Mouse (Mus musculus) ES-Bruce4 (cell line): ENCODE data around the gene Wnt3a. TPM values are rescaled to one million over a fixed set of nuclear protein-coding genes. Genes with fewer than 3 reads are reported as not detected.
A peak's percentile ranks its signal among the peaks of the same experiment; 100 is the strongest.

ENCODE experiments used
- H3K27ac ChIP-seq: 2 replicates; pipeline ENCODE4 v1.5.1; 2012; ENCODE audit warnings: low read length, inconsistent platforms; ENCODE audit not compliant: insufficient read depth
- H3K27me3 ChIP-seq: 2 replicates; pipeline ENCODE4 v1.6.1; 2012; ENCODE audit warnings: mild to moderate bottlenecking, low read length, inconsistent platforms; ENCODE audit not compliant: control insufficient read depth, poor library complexity, insufficient read depth, severe bottlenecking
- H3K36me3 ChIP-seq: 2 replicates; pipeline ENCODE4 v1.6.1; 2012; ENCODE audit warnings: inconsistent platforms, mild to moderate bottlenecking, low read length, moderate library complexity; ENCODE audit not compliant: control insufficient read depth, poor library complexity, insufficient read depth, severe bottlenecking
- H3K4me1 ChIP-seq: one replicate; pipeline ENCODE4 v1.8.1; 2011; ENCODE audit warnings: low read length; ENCODE audit not compliant: control insufficient read depth, insufficient read depth
- H3K4me3 ChIP-seq: 2 replicates; pipeline ENCODE4 v1.5.1; 2011; ENCODE audit warnings: low read depth, mild to moderate bottlenecking, low read length
- H3K9ac ChIP-seq: 2 replicates; pipeline ENCODE4 v1.6.1; 2012; ENCODE audit warnings: low read depth, mild to moderate bottlenecking, inconsistent platforms; ENCODE audit not compliant: poor library complexity, severe bottlenecking
- H3K9me3 ChIP-seq: replicated peaks from 2 replicates; pipeline ENCODE4 v1.6.1; 2012; ENCODE audit warnings: mild to moderate bottlenecking, low read length, inconsistent platforms; ENCODE audit not compliant: control insufficient read depth, poor library complexity, insufficient read depth, severe bottlenecking
- CTCF ChIP-seq: IDR thresholded peaks from one replicate; pipeline ENCODE4 v1.8.1; 2011; ENCODE audit warnings: low read depth, low read length
- EP300 ChIP-seq: IDR thresholded peaks from 2 replicates; pipeline ENCODE4 v1.6.1; 2011; ENCODE audit warnings: low read depth, low read length; ENCODE audit not compliant: insufficient read depth
- POLR2A ChIP-seq: IDR thresholded peaks from one replicate; pipeline ENCODE4 v1.8.1; 2011; ENCODE audit warnings: low read length; ENCODE audit not compliant: insufficient read depth
- polyA plus RNA-seq: library from polyadenylated mRNA; stranded (reverse); fragments of >200 nt; gene quantifications from 2 replicates; pipeline ENCODE4 v1.2.4, GENCODE M21; 2011; ENCODE audit warnings: low read depth; ENCODE audit not compliant: missing spikeins, insufficient read depth, insufficient read length

Wnt3a gene
- 0.36 and 0.64 TPM in 2 replicates for polyA plus RNA-seq

DNA sequence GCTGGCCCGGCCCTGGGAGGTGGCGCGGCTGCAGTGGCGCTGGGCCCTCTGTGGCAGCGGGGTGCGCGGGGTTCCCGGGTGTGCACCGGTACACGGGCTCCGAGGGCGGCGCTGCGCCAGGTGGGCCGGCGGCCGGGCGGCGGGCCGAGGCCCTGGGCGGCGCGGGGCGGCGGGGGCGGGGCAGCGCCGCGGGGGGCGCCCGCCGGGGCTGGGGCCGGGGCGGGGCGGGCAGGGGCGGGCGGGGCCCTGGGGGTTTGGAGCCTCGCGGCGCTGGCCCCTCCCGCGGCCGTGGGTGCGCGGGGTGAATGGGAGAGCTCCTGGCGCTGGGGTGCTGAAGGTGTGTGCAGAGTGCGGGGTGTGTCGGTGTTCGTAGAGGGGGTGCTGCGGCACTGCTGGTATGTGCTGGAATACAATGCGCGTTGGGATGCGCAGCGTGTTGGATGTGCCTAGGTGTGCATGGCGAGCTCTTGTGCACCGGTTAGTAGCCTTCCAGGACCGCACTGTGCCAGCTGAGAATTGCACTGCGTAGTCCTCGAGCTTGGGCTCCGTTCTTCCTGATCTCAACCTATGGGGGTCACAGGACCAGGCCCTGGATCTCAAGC lies at the start of gene Wnt3a:
TSS of gene Wnt3a (minus strand) at position 51 of the 602 bp plus-strand sequence.
- TF ChIP-seq CTCF: no peak
- TF ChIP-seq EP300: no peak
- no peak for TF ChIP-seq POLR2A
- H3K4me3 ChIP-seq: peak within 1 kb of the TSS; percentile 45
- no peaks in the 10 kb centered on the region for H3K4me1 ChIP-seq
- H3K27me3 ChIP-seq: peaks cover 20% of the 10 kb centered on the region
- H3K9me3 ChIP-seq: no peaks in the 10 kb centered on the region
- no peaks in the 10 kb centered on the region for H3K36me3 ChIP-seq
- H3K27ac ChIP-seq: no peak within 1 kb of the TSS
- H3K9ac ChIP-seq: peak within 1 kb of the TSS; percentile 71; the same call in 1 of the 2 replicates

- Histone ChIP-seq H3K36me3 (no peaks in the 10 kb centered on the region), H3K4me3 (no peak overlapping the region), H3K9me3 (no peaks in the 10 kb centered on the region), H3K9ac (no peak overlapping the region), H3K4me1 (no peaks in the 10 kb centered on the region), H3K27me3 (no peaks in the 10 kb centered on the region), H3K27ac (no peak overlapping the region)
- TF ChIP-seq EP300: no peak
- TF ChIP-seq POLR2A: no peak
- TF ChIP-seq CTCF: no peak
Observed at GRCm38 (mm10) chr11:59338736-59339120, 48.2 kb upstream of the Wnt3a start.

GRCm38 (mm10) chr11:59337955-59338735 lies 47.6 kb upstream of the Wnt3a start:
- Histone ChIP-seq H3K9me3 (no peaks in the 10 kb centered on the region), H3K36me3 (no peaks in the 10 kb centered on the region), H3K4me1 (no peaks in the 10 kb centered on the region), H3K27ac (no peak overlapping the region), H3K9ac (no peak overlapping the region), H3K4me3 (no peak overlapping the region), H3K27me3 (no peaks in the 10 kb centered on the region)
- TF ChIP-seq CTCF: no peak
- TF ChIP-seq EP300: no peak
- no peak for TF ChIP-seq POLR2A

- no peak for TF ChIP-seq POLR2A
- TF ChIP-seq CTCF: no peak
- TF ChIP-seq EP300: no peak
- Histone ChIP-seq H3K9me3 (no peaks in the 10 kb centered on the region), H3K4me3 (no peak overlapping the region), H3K27ac (no peak overlapping the region), H3K36me3 (no peaks in the 10 kb centered on the region), H3K27me3 (no peaks in the 10 kb centered on the region), H3K4me1 (no peaks in the 10 kb centered on the region), H3K9ac (no peak overlapping the region)
Observed at GRCm38 (mm10) chr11:59336381-59336780, 45.8 kb upstream of the Wnt3a start.

DNA sequence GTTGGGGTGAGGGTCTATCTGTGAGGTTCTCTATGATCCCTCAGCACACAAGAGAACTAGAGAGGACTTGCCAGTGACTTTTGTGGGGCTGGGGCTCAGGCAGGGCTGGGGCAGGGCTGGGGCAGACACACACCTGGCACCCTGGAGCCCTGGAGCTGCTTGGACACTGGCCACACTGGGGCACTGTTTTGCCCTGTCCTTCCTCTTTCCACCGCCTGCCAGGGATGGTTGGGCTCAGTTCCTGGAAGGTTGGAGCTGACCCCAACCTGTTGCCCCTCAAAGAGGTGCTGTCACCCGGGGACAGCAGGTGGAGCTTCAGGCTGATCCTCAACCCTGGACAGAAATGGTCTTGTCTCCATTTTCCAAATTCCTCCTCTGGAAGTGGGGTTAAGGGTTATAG lies 45.4 kb upstream of the Wnt3a start:
- Histone ChIP-seq H3K9me3 (no peaks in the 10 kb centered on the region), H3K9ac (no peak overlapping the region), H3K36me3 (no peaks in the 10 kb centered on the region), H3K27me3 (no peaks in the 10 kb centered on the region), H3K27ac (no peak overlapping the region), H3K4me1 (no peaks in the 10 kb centered on the region), H3K4me3 (no peak overlapping the region)
- no peak for TF ChIP-seq EP300
- no peak for TF ChIP-seq POLR2A
- TF ChIP-seq CTCF: no peak

DNA sequence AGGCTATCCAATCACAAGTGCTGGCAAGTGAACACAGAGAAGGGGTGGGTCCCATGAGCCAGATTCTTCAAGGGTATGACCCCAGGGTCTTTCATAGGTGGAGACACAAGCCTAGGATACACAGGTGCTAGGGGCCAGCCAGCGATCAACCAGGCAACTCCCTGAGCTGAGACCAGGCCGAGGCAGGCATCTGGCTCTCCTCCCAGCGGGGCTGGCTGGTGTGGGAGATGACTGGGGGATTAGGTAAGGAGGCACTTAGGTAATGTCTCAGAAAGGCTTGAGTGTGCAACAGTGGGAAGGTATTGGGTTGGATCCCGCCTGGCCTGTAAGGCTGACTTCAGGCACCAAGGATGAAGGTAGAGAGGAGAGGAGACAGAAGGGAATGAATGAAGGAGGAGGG lies 44.6 kb upstream of the Wnt3a start:
- Histone ChIP-seq H3K9me3 (no peaks in the 10 kb centered on the region), H3K27me3 (no peaks in the 10 kb centered on the region), H3K36me3 (no peaks in the 10 kb centered on the region), H3K9ac (no peak overlapping the region), H3K27ac (no peak overlapping the region), H3K4me1 (no peaks in the 10 kb centered on the region), H3K4me3 (no peak overlapping the region)
- TF ChIP-seq POLR2A (no peak), EP300 (no peak), CTCF (no peak)
